Mouse (Mus musculus) hindbrain, embryonic 12.5 days (tissue): ENCODE results near the gene Bglap3. TPM values are rescaled to one million over a fixed set of nuclear protein-coding genes. Genes with fewer than 3 reads are reported as not detected.

Experiments
- polyA plus RNA-seq: library from polyadenylated mRNA; unstranded; fragments of >200 nt; fragmentation: Nextera tagmentation; extraction: Ambion mirVana; gene quantifications from 2 replicates; pipeline ENCODE4 v1.2.1, GENCODE M21; 2016

Gene Bglap3
- polyA plus RNA-seq, 1 experiment from 2014 or later: not detected

Other genes with a start within 250 kb of the Bglap3 start
- gene Mef2d, start 230.4 kb downstream of the Bglap3 start, polyA plus RNA-seq: 17.7 and 20.7 TPM in 2 replicates
- 0.23 and 0.25 TPM in 2 replicates for gene Rhbg, start 118.0 kb downstream of the Bglap3 start, polyA plus RNA-seq
- gene Gm38392, start 85.5 kb downstream of the Bglap3 start, polyA plus RNA-seq: 0.22 TPM in 1 of 2 replicates, not detected in the other
- gene Tsacc, start 75.7 kb downstream of the Bglap3 start, polyA plus RNA-seq: 10.1 and 11.2 TPM in 2 replicates
- 523 and 555 TPM in 2 replicates for gene Cct3, start 75.6 kb downstream of the Bglap3 start, polyA plus RNA-seq
- 142 and 145 TPM in 2 replicates for gene Glmp, start 47.7 kb downstream of the Bglap3 start, polyA plus RNA-seq
- 1.7 and 2.1 TPM in 2 replicates for gene Tmem79, start 36.6 kb downstream of the Bglap3 start, polyA plus RNA-seq
- gene Smg5, start 36.5 kb downstream of the Bglap3 start, polyA plus RNA-seq: 83.3 and 83.8 TPM in 2 replicates
- 2.2 and 2.8 TPM in 2 replicates for gene Paqr6, start 8.2 kb downstream of the Bglap3 start, polyA plus RNA-seq
- not detected in 2 replicates for gene Bglap2, start 6.0 kb upstream of the Bglap3 start, polyA plus RNA-seq
- gene Bglap, start 11.7 kb upstream of the Bglap3 start, polyA plus RNA-seq: not detected in 2 replicates
- gene Pmf1, start 37.6 kb upstream of the Bglap3 start, polyA plus RNA-seq: 73.3 and 82.3 TPM in 2 replicates
- gene Slc25a44, start 52.4 kb upstream of the Bglap3 start, polyA plus RNA-seq: 24.9 and 25.9 TPM in 2 replicates
- 17.1 and 18.4 TPM in 2 replicates for gene Sema4a, start 88.4 kb upstream of the Bglap3 start, polyA plus RNA-seq
- gene Lmna, start 137.2 kb upstream of the Bglap3 start, polyA plus RNA-seq: 48.9 and 61.6 TPM in 2 replicates
- gene Mex3a, start 159.7 kb upstream of the Bglap3 start, polyA plus RNA-seq: 44.2 and 44.5 TPM in 2 replicates
- gene Rab25, start 175.6 kb upstream of the Bglap3 start, polyA plus RNA-seq: 1.5 and 2.4 TPM in 2 replicates
- 124 and 140 TPM in 2 replicates for gene Lamtor2, start 180.3 kb upstream of the Bglap3 start, polyA plus RNA-seq
- 59.4 and 60.7 TPM in 2 replicates for gene Ubqln4, start 181.0 kb upstream of the Bglap3 start, polyA plus RNA-seq
- 152 and 155 TPM in 2 replicates for gene Ssr2, start 203.1 kb upstream of the Bglap3 start, polyA plus RNA-seq
- 171 and 179 TPM in 2 replicates for gene Arhgef2, start 233.2 kb upstream of the Bglap3 start, polyA plus RNA-seq